In genomic region chr7:100706883-100707480, GRCm38 (mm10) we compare ENCODE assay signal across 8 mouse cellular contexts. TPM values are rescaled to one million over a fixed set of nuclear protein-coding genes. Genes with fewer than 3 reads are reported as not detected.
A peak's percentile ranks its signal among the peaks of the same experiment; 100 is the strongest.
DNase-seq lines count a peak whose midpoint lies in the region; ATAC-seq and TF ChIP-seq lines count a peak whose summit lies in the region.

No protein-coding gene starts in this region.

- peak overlapping the region; percentile 74 for H3K27ac ChIP-seq in bone marrow, adult 2 months (ENCODE audit: control insufficient read depth, insufficient read depth, low read depth, low read length, poor library complexity)
- peak overlapping the region; percentile 99 for H3K27ac ChIP-seq in forebrain, embryonic 16.5 days (ENCODE audit: low read length)
- H3K27ac ChIP-seq in limb, embryonic 15.5 days: peak overlapping the region; percentile 96

- peak overlapping the region; percentile 99 for H3K4me3 ChIP-seq in bone marrow, adult 2 months (replicated peaks; ENCODE audit: control insufficient read depth, low read depth, low read length)
- peak overlapping the region; percentile 93 for H3K4me3 ChIP-seq in forebrain, embryonic 16.5 days (replicated peaks; ENCODE audit: low read length)
- H3K4me3 ChIP-seq in limb, embryonic 15.5 days: peak overlapping the region; percentile 90

- H3K4me1 ChIP-seq in bone marrow, adult 2 months (ENCODE audit: control insufficient read depth, insufficient read depth, low read length): no peaks in the 10 kb centered on the region; the same call in 1 of the 2 replicates
- peaks cover 17% of the 10 kb centered on the region for H3K4me1 ChIP-seq in forebrain, embryonic 16.5 days (replicated peaks; ENCODE audit: control insufficient read depth, insufficient read depth, low read length)
- H3K4me1 ChIP-seq in limb, embryonic 15.5 days: peaks cover 13% of the 10 kb centered on the region

- no peaks in the 10 kb centered on the region for H3K9me3 ChIP-seq in forebrain, embryonic 16.5 days (ENCODE audit: control insufficient read depth, low read length)
- H3K9me3 ChIP-seq in limb, embryonic 15.5 days: no peaks in the 10 kb centered on the region

- DNase-seq in layer of hippocampus, adult 9-11 months: peak; percentile 9
- DNase-seq in layer of hippocampus, adult 11-12 months (ENCODE audit: low spot score): no peak
- peak; percentile 15 for DNase-seq in testis, postnatal 14 days (ENCODE audit: low spot score)
- no peak for DNase-seq in c-Kit-positive CD71-positive TER-119-positive erythroid progenitor cells, embryonic 14.5 days (ENCODE audit: low spot score)

- H3K27me3 ChIP-seq in forebrain, embryonic 16.5 days (replicated peaks; ENCODE audit: control insufficient read depth, insufficient read depth, low read length): no peaks in the 10 kb centered on the region
- no peaks in the 10 kb centered on the region for H3K27me3 ChIP-seq in limb, embryonic 15.5 days

- ATAC-seq in forebrain, embryonic 16.5 days: no peak
- ATAC-seq in limb, embryonic 15.5 days (ENCODE audit: insufficient number of reproducible peaks, low FRiP score, low TSS enrichment, low read depth): peak; percentile 20; the same call in 1 of the 2 replicates
- no peak for ATAC-seq in megakaryocyte progenitor cell, adult 5-6 weeks (replicated peaks; ENCODE audit: poor library complexity)

- H3K9ac ChIP-seq in forebrain, embryonic 16.5 days (replicated peaks; ENCODE audit: low read depth, low read length): peak overlapping the region; percentile 97
- peak overlapping the region; percentile 93 for H3K9ac ChIP-seq in limb, embryonic 15.5 days

- WGBS in bone marrow, adult 2 months: under 1% methylated on average over 23 of the region's 23 CpGs
- under 1% methylated on average over 20 of the region's 23 CpGs for WGBS in forebrain, embryonic 16.5 days
- 2% methylated on average over 23 of the region's 23 CpGs for WGBS in limb, embryonic 15.5 days

- H3K4me2 ChIP-seq in forebrain, embryonic 16.5 days (ENCODE audit: low read length): peak overlapping the region; percentile 54
- peak overlapping the region; percentile 63 for H3K4me2 ChIP-seq in limb, embryonic 15.5 days

- TF ChIP-seq POLR2A in bone marrow, adult 2 months (IDR thresholded peaks at IDR 0.05; ENCODE audit: borderline replicate concordance, control insufficient read depth, low read depth, low read length): no peak

- no peaks in the 10 kb centered on the region for H3K36me3 ChIP-seq in forebrain, embryonic 16.5 days (ENCODE audit: control insufficient read depth, insufficient read depth)
- no peaks in the 10 kb centered on the region for H3K36me3 ChIP-seq in limb, embryonic 15.5 days

- TF ChIP-seq CTCF in bone marrow, adult 2 months (IDR thresholded peaks at IDR 0.05; ENCODE audit: control insufficient read depth, insufficient read depth, low read length): no peak

RNA-seq across cellular contexts. Expression of gene Fam168a, which starts 0.5 kb away (rescaled TPM):
- 5.0 and 11.7 TPM in 2 replicates for polyA plus RNA-seq in bone marrow, adult 2 months (2011; ENCODE audit: insufficient read depth, insufficient read length, low replicate concordance, missing spikeins)
- 118 and 119 TPM in 2 replicates for polyA plus RNA-seq in forebrain, embryonic 16.5 days (2015; fragmentation: Nextera tagmentation; extraction: Ambion mirVana)
- 39.6 and 42.2 TPM in 2 replicates for polyA plus RNA-seq in limb, embryonic 15.5 days (2015; fragmentation: Nextera tagmentation; extraction: Ambion mirVana)
- 18.9 and 24.2 TPM in 2 replicates for total RNA-seq in megakaryocyte progenitor cell, adult 5-6 weeks (2015)
- total RNA-seq in megakaryocyte progenitor cell, adult 5-6 weeks (2017): 6.3 and 7.9 TPM in 2 replicates

RNA-seq across cellular contexts. Expression of gene Plekhb1, which starts 44.8 kb away (rescaled TPM):
- 3.3 TPM in 1 of 2 replicates, not detected in the other for polyA plus RNA-seq in bone marrow, adult 2 months (2011; ENCODE audit: insufficient read depth, insufficient read length, low replicate concordance, missing spikeins)
- 7.1 and 7.6 TPM in 2 replicates for polyA plus RNA-seq in forebrain, embryonic 16.5 days (2015; fragmentation: Nextera tagmentation; extraction: Ambion mirVana)
- 4.5 and 6.8 TPM in 2 replicates for polyA plus RNA-seq in limb, embryonic 15.5 days (2015; fragmentation: Nextera tagmentation; extraction: Ambion mirVana)
- not detected in 2 replicates for total RNA-seq in megakaryocyte progenitor cell, adult 5-6 weeks (2015)
- total RNA-seq in megakaryocyte progenitor cell, adult 5-6 weeks (2017): not detected in 2 replicates

Comparison
In these comparisons a context has a peak if more than half of its experiments do, and no peak if none do; other contexts are left out.
1. DNase-seq: peak in layer of hippocampus, adult 9-11 months (single experiment) and testis, postnatal 14 days (single experiment); none in layer of hippocampus, adult 11-12 months (single experiment) and c-Kit-positive CD71-positive TER-119-positive erythroid progenitor cells, embryonic 14.5 days (single experiment).
2. Peak in every context shown above with its lines, with median percentiles within 50 percentile points of each other: H3K27ac ChIP-seq and H3K4me3 ChIP-seq.